Mouse (Mus musculus): ENCODE data around the gene Acsf3. TPM values are rescaled to one million over a fixed set of nuclear protein-coding genes. Genes with fewer than 3 reads are reported as not detected.

Gene Acsf3
- polyA plus RNA-seq, 1 experiment from 2014 or later, result 10.3 TPM

DNA sequence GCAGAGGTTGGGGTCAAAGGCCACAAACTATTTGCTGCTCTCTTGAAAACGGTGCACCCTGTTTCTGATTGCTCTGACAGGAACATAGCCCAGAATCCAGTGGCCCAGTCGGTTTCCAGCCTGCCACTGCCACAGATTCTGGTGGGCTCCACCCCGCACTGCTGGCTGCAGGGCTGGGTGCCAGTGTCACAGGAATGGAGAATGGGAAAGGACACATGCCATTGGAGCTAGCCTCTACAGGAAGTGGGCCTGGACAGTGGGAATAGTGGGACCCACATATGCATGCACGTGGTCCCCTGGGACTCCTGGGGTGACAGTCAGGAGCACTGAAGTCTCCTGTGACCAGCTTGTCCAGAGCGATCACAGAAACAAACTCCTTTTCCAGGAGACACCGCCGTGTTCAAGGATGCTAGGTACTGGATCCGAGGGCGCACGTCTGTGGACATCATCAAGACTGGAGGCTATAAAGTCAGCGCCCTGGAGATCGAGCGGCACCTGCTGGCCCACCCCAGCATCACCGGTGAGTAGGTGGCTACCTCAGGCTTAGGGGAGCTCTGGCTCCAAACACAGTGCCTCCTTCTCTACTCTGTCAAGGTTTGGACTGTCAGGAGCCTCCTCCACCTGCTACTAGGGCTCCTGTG, 37.4 kb downstream of the Acsf3 start:
- no peak; the same call in 1 of the 2 replicates for ATAC-seq (ENCODE audit: low read depth)
- Histone ChIP-seq H3K9me3 (replicated peaks; ENCODE audit: control insufficient read depth, low read length) (no peaks in the 10 kb centered on the region), H3K27ac (ENCODE audit: low read length) (no peak overlapping the region), H3K36me3 (ENCODE audit: control insufficient read depth, insufficient read depth) (no peaks in the 10 kb centered on the region), H3K27me3 (ENCODE audit: control insufficient read depth, insufficient read depth, low read depth, low read length) (no peaks in the 10 kb centered on the region), H3K4me1 (ENCODE audit: control insufficient read depth, low read depth, low read length) (no peaks in the 10 kb centered on the region), H3K4me2 (ENCODE audit: low read depth, low read length) (no peak overlapping the region), H3K9ac (ENCODE audit: low read depth, low read length) (no peak overlapping the region), H3K4me3 (ENCODE audit: low read depth, low read length) (no peak overlapping the region)
- WGBS (ENCODE audit: insufficient replicate concordance), result 70% methylated on average over 14 of the region's 14 CpGs

DNA sequence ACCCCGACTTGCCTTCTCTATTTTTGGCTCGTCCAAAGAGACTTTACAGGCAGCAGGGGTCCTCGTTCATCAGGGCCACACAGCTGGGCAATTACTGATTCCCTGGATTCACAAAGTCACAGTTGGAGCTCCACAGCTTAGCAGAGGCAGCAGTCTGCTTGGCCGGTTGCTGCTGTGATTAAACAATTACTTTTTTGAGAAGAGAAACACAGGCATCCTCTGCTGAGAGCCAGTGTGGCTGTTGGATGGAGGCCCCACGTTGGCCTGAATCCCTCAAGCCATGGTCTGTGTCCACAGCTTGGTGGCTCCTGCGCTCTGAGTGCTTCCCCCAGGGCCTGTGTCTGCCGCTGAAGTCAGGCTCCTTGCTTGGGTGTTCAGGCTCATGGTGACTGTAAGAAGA, 39.3 kb downstream of the Acsf3 start:
- WGBS (ENCODE audit: insufficient replicate concordance), result 58% methylated on average over 7 of the region's 7 CpGs
- ATAC-seq (ENCODE audit: low read depth), result no peak
- H3K9me3 ChIP-seq (replicated peaks; ENCODE audit: control insufficient read depth, low read length), result no peaks in the 10 kb centered on the region

GRCm38 (mm10) chr8:122816965-122817364, 41.7 kb downstream of the Acsf3 start:
- Histone ChIP-seq H3K4me1 (ENCODE audit: control insufficient read depth, low read depth, low read length) (no peaks in the 10 kb centered on the region), H3K36me3 (ENCODE audit: control insufficient read depth, insufficient read depth) (no peaks in the 10 kb centered on the region), H3K4me3 (ENCODE audit: low read depth, low read length) (no peak overlapping the region), H3K27ac (ENCODE audit: low read length) (no peak overlapping the region), H3K27me3 (ENCODE audit: control insufficient read depth, insufficient read depth, low read depth, low read length) (no peaks in the 10 kb centered on the region), H3K4me2 (ENCODE audit: low read depth, low read length) (no peak overlapping the region), H3K9me3 (replicated peaks; ENCODE audit: control insufficient read depth, low read length) (no peaks in the 10 kb centered on the region), H3K9ac (ENCODE audit: low read depth, low read length) (no peak overlapping the region)
- ATAC-seq (ENCODE audit: low read depth), result no peak
- WGBS (ENCODE audit: insufficient replicate concordance), result 76% methylated on average over 6 of the region's 6 CpGs

More for the DNA sequence above, 39.3 kb downstream of the Acsf3 start:
- Histone ChIP-seq H3K9ac (ENCODE audit: low read depth, low read length) (no peak overlapping the region), H3K36me3 (ENCODE audit: control insufficient read depth, insufficient read depth) (no peaks in the 10 kb centered on the region), H3K27me3 (ENCODE audit: control insufficient read depth, insufficient read depth, low read depth, low read length) (no peaks in the 10 kb centered on the region), H3K27ac (ENCODE audit: low read length) (no peak overlapping the region), H3K4me3 (ENCODE audit: low read depth, low read length) (no peak overlapping the region), H3K4me2 (ENCODE audit: low read depth, low read length) (no peak overlapping the region), H3K4me1 (ENCODE audit: control insufficient read depth, low read depth, low read length) (no peaks in the 10 kb centered on the region)

DNA sequence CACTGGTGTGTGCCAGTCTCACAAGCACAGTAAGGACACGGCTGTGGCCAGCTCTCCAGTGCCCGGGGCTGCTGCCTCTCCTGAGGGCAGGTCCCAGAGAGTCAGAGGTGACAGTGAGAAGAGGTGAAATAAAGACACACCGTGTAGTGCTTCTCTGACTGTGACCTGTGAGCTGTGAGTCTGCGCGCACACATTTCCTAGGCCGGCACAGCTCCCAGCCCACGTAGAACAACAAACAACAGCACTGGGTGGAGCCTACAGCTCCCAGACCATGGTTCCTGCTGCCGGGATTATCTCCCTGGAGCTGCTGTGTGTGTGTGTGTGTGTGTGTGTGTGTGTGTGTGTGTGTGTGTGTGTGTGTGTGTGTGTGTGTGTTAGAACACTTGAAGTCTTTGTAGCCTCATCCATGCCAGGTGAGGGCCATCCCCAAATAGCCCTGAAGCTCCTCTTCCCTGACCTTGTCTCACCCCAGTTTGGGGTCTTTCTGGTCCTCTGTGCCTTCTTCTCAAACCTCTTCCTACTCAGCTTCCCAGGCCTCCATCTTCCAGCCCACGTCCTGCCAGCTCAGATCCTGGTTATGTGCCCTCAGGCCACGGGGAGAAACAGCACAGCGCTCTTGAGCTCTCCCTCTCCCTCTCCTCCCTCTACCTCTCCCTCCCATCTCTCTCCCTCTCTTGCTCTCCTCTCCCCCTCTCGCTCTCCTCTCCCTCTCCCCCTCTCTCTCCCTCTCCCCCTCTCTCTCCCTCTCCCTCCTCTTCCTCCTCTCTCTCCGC, 42.6 kb downstream of the Acsf3 start:
- Histone ChIP-seq H3K9me3 (replicated peaks; ENCODE audit: control insufficient read depth, low read length) (no peaks in the 10 kb centered on the region), H3K36me3 (ENCODE audit: control insufficient read depth, insufficient read depth) (no peaks in the 10 kb centered on the region), H3K9ac (ENCODE audit: low read depth, low read length) (no peak overlapping the region), H3K4me1 (ENCODE audit: control insufficient read depth, low read depth, low read length) (no peaks in the 10 kb centered on the region), H3K27me3 (ENCODE audit: control insufficient read depth, insufficient read depth, low read depth, low read length) (no peaks in the 10 kb centered on the region), H3K27ac (ENCODE audit: low read length) (no peak overlapping the region), H3K4me3 (ENCODE audit: low read depth, low read length) (no peak overlapping the region), H3K4me2 (ENCODE audit: low read depth, low read length) (no peak overlapping the region)
- ATAC-seq (ENCODE audit: low read depth), result peak; percentile 59
- 63% methylated on average over 13 of the region's 13 CpGs for WGBS (ENCODE audit: insufficient replicate concordance)

GRCm38 (mm10) chr8:122819776-122820175, 44.5 kb downstream of the Acsf3 start:
- no peaks in the 10 kb centered on the region; the same call in 1 of the 2 replicates for H3K27me3 ChIP-seq (ENCODE audit: control insufficient read depth, insufficient read depth, low read depth, low read length)
- WGBS (ENCODE audit: insufficient replicate concordance), result 61% methylated on average over 11 of the region's 11 CpGs
- ATAC-seq (ENCODE audit: low read depth), result no peak

DNA sequence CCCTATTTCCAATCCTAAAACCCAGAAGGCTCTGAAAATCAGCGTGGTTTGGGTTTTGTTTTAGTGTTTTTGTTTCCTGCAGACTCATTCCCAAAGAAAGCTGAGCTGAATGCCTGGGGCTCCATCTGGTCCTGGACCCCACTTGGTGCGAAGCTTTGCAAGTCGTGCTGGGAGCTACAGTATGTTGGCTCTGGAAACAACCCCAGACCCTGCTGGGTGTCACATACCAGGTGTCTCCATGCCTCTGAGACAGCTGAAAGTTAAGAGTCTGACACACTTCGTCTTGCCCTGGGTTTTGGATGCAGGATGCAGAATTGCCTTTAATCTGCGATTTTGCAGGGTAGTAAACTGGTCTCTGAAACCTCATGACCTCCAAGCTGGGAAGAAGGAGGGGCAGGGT, 49.3 kb downstream of the Acsf3 start:
- no peak for ATAC-seq (ENCODE audit: low read depth)
- Histone ChIP-seq H3K27me3 (ENCODE audit: control insufficient read depth, insufficient read depth, low read depth, low read length) (peaks cover 5% of the 10 kb centered on the region), H3K9me3 (replicated peaks; ENCODE audit: control insufficient read depth, low read length) (no peaks in the 10 kb centered on the region), H3K4me1 (ENCODE audit: control insufficient read depth, low read depth, low read length) (no peaks in the 10 kb centered on the region), H3K27ac (ENCODE audit: low read length) (no peak overlapping the region), H3K36me3 (ENCODE audit: control insufficient read depth, insufficient read depth) (no peaks in the 10 kb centered on the region), H3K9ac (ENCODE audit: low read depth, low read length) (no peak overlapping the region), H3K4me2 (ENCODE audit: low read depth, low read length) (no peak overlapping the region), H3K4me3 (ENCODE audit: low read depth, low read length) (no peak overlapping the region)
- WGBS (ENCODE audit: insufficient replicate concordance), result 37% methylated on average over 5 of the region's 5 CpGs

More at GRCm38 (mm10) chr8:122819776-122820175, 44.5 kb downstream of the Acsf3 start:
- H3K36me3 ChIP-seq (ENCODE audit: control insufficient read depth, insufficient read depth), result no peaks in the 10 kb centered on the region
- H3K9ac ChIP-seq (ENCODE audit: low read depth, low read length), result no peak overlapping the region
- H3K9me3 ChIP-seq (replicated peaks; ENCODE audit: control insufficient read depth, low read length), result no peaks in the 10 kb centered on the region
- no peak overlapping the region for H3K27ac ChIP-seq (ENCODE audit: low read length)
- no peak overlapping the region for H3K4me3 ChIP-seq (ENCODE audit: low read depth, low read length)
- H3K4me1 ChIP-seq (ENCODE audit: control insufficient read depth, low read depth, low read length), result no peaks in the 10 kb centered on the region
- H3K4me2 ChIP-seq (ENCODE audit: low read depth, low read length), result no peak overlapping the region

DNA sequence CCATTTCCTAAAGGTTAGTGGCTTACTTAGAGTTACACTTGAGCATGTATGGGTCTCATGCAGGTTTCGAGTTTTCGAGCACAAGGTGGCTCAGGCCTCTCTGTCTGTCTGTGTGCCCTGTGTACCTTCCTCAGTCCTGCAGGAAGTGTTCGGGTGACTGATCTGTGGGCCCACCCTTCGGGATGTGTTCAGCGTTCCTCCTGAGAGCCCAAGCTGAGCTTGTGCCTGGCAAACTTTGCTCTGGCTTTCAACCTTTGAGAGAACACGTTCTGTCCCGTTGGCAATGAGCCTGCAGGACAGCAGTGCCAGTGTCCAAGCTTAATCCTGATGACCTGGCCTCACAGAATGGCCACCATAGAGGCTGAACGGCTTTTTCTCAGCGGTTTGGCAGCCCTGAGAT, 49.7 kb downstream of the Acsf3 start:
- Histone ChIP-seq H3K9me3 (replicated peaks; ENCODE audit: control insufficient read depth, low read length) (no peaks in the 10 kb centered on the region), H3K4me2 (ENCODE audit: low read depth, low read length) (no peak overlapping the region), H3K36me3 (ENCODE audit: control insufficient read depth, insufficient read depth) (no peaks in the 10 kb centered on the region), H3K27ac (ENCODE audit: low read length) (no peak overlapping the region), H3K9ac (ENCODE audit: low read depth, low read length) (no peak overlapping the region), H3K27me3 (ENCODE audit: control insufficient read depth, insufficient read depth, low read depth, low read length) (peaks cover 5% of the 10 kb centered on the region), H3K4me1 (ENCODE audit: control insufficient read depth, low read depth, low read length) (no peaks in the 10 kb centered on the region), H3K4me3 (ENCODE audit: low read depth, low read length) (no peak overlapping the region)
- whole genome bisulfite sequencing (ENCODE audit: insufficient replicate concordance), result 52% methylated on average over 9 of the region's 9 CpGs
- no peak for ATAC-seq (ENCODE audit: low read depth)

GRCm38 (mm10) chr8:122825408-122825807, 50.1 kb downstream of the Acsf3 start:
- WGBS (ENCODE audit: insufficient replicate concordance), result 33% methylated on average over 8 of the region's 8 CpGs
- no peak for ATAC-seq (ENCODE audit: low read depth)
- no peaks in the 10 kb centered on the region; the same call in 1 of the 2 replicates for H3K4me1 ChIP-seq (ENCODE audit: control insufficient read depth, low read depth, low read length)

GRCm38 (mm10) chr8:122829396-122829795, 54.1 kb downstream of the Acsf3 start:
- Histone ChIP-seq H3K9ac (ENCODE audit: low read depth, low read length) (no peak overlapping the region), H3K4me1 (ENCODE audit: control insufficient read depth, low read depth, low read length) (no peaks in the 10 kb centered on the region; the same call in 1 of the 2 replicates), H3K27ac (ENCODE audit: low read length) (no peak overlapping the region), H3K27me3 (ENCODE audit: control insufficient read depth, insufficient read depth, low read depth, low read length) (peaks cover 5% of the 10 kb centered on the region), H3K36me3 (ENCODE audit: control insufficient read depth, insufficient read depth) (no peaks in the 10 kb centered on the region), H3K4me2 (ENCODE audit: low read depth, low read length) (no peak overlapping the region), H3K9me3 (replicated peaks; ENCODE audit: control insufficient read depth, low read length) (no peaks in the 10 kb centered on the region), H3K4me3 (ENCODE audit: low read depth, low read length) (no peak overlapping the region)
- 51% methylated on average over 3 of the region's 3 CpGs for WGBS (ENCODE audit: insufficient replicate concordance)
- no peak for ATAC-seq (ENCODE audit: low read depth)

More at GRCm38 (mm10) chr8:122825408-122825807, 50.1 kb downstream of the Acsf3 start:
- H3K36me3 ChIP-seq (ENCODE audit: control insufficient read depth, insufficient read depth), result no peaks in the 10 kb centered on the region
- H3K27me3 ChIP-seq (ENCODE audit: control insufficient read depth, insufficient read depth, low read depth, low read length), result peaks cover 5% of the 10 kb centered on the region
- H3K9ac ChIP-seq (ENCODE audit: low read depth, low read length), result no peak overlapping the region
- H3K4me3 ChIP-seq (ENCODE audit: low read depth, low read length), result no peak overlapping the region
- no peak overlapping the region for H3K27ac ChIP-seq (ENCODE audit: low read length)
- no peaks in the 10 kb centered on the region for H3K9me3 ChIP-seq (replicated peaks; ENCODE audit: control insufficient read depth, low read length)
- H3K4me2 ChIP-seq (ENCODE audit: low read depth, low read length), result no peak overlapping the region
